Mouse (Mus musculus) liver, adult 2 months (tissue): Measurements from ENCODE around the gene Camsap1. TPM values are rescaled to one million over a fixed set of nuclear protein-coding genes. Genes with fewer than 3 reads are reported as not detected.

Experiments
- DNase-seq: peaks from one replicate; pipeline ENCODE4 v3.0.0-alpha.2; 2011; ENCODE audit warnings: low read depth, low spot score; ENCODE audit errors: extremely low read depth
- H3K27ac ChIP-seq: fragments of 200-500 bp; replicated peaks from 2 replicates; pipeline ENCODE4 v1.5.1; 2012; ENCODE audit warnings: low read depth, mild to moderate bottlenecking, control low read depth, inconsistent platforms, low read length; ENCODE audit not compliant: insufficient read depth
- H3K27me3 ChIP-seq: fragments of 200-500 bp; 2 replicates; pipeline ENCODE4 v1.6.1; 2012; ENCODE audit warnings: mild to moderate bottlenecking, moderate library complexity, low read length, inconsistent platforms; ENCODE audit not compliant: control insufficient read depth, insufficient read depth
- H3K36me3 ChIP-seq: fragments of 200-500 bp; 2 replicates; pipeline ENCODE4 v1.6.1; 2012; ENCODE audit warnings: low read length, inconsistent platforms; ENCODE audit not compliant: control insufficient read depth, insufficient read depth
- H3K4me1 ChIP-seq: fragments of 200-500 bp; 2 replicates; pipeline ENCODE4 v1.6.1; 2011; ENCODE audit warnings: low read length; ENCODE audit not compliant: control insufficient read depth, insufficient read depth
- H3K4me3 ChIP-seq: fragments of 200-500 bp; 2 replicates; pipeline ENCODE4 v1.5.1; 2011; ENCODE audit warnings: low read depth, mild to moderate bottlenecking, control low read depth, low read length, moderate library complexity; ENCODE audit not compliant: insufficient read depth
- H3K79me2 ChIP-seq: fragments of 200-500 bp; 2 replicates; pipeline ENCODE4 v1.6.1; 2012; ENCODE audit warnings: inconsistent platforms, mild to moderate bottlenecking, low read length, moderate library complexity; ENCODE audit not compliant: control insufficient read depth, insufficient read depth
- H3K9ac ChIP-seq: fragments of 200-500 bp; 2 replicates; pipeline ENCODE4 v1.6.1; 2012; ENCODE audit warnings: low read depth, mild to moderate bottlenecking, control low read depth, inconsistent platforms, low read length
- CTCF ChIP-seq: fragments of 200-500 bp; IDR thresholded peaks from 2 replicates; pipeline ENCODE4 v1.5.1; 2011; ENCODE audit warnings: low read depth, low read length, control low read depth
- POLR2A ChIP-seq: fragments of 200-500 bp; IDR thresholded peaks from 2 replicates; pipeline ENCODE4 v1.6.1; 2011; ENCODE audit warnings: low read length, control low read depth; ENCODE audit not compliant: insufficient read depth; ENCODE audit errors: extremely low read depth
- WGBS: fragments of 180-500 bp; shearing (Covaris S2); methylation state at CpG from one replicate; pipeline ENCODE4 v1.1.7; 2018; 5-methylcytosine and 5-hydroxymethylcytosine counted together
- polyA plus RNA-seq: library from polyadenylated mRNA; depleted of rRNA; stranded (reverse); fragments of >200 nt; gene quantifications from 2 replicates; pipeline ENCODE4 v1.2.3, GENCODE M21; 2012
- total RNA-seq: library from RNA; depleted of rRNA; stranded (reverse); fragments of >200 nt; gene quantifications from 2 replicates; pipeline ENCODE4 v1.2.3, GENCODE M21; 2014

Gene Camsap1
- total and polyA plus RNA-seq, 2 experiments, result 2.4 to 5.4 TPM

DNA sequence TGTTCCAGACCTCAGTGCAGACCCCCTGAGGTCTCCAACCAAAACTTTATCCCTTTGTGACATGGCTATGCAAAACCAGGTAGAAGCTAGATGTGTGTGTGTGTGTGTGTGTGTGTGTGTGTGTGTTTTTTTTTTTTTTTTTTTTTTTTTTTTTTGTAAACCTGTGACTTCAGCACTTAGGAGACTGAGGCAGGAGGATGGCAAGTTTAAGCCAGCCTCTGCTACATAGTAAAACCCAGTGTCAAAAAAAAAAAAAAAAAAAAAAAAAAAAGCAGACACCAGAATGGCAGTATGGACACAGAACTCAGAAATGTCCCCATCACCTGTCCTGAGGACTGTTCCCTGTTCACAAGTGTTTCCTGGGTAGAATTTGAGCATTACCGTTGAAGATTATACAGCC is 6.6 kb upstream of the Camsap1 start:
- Histone ChIP-seq H3K27me3 (no peaks in the 10 kb centered on the region), H3K36me3 (no peaks in the 10 kb centered on the region), H3K4me1 (no peaks in the 10 kb centered on the region), H3K4me3 (no peak overlapping the region), H3K9ac (no peak overlapping the region), H3K79me2 (no peaks in the 10 kb centered on the region), H3K27ac (no peak overlapping the region)
- WGBS, result 84% methylated on average over 1 of the region's 1 CpGs
- TF ChIP-seq CTCF (no peak), POLR2A (no peak)
- DNase-seq, result no peak

DNA sequence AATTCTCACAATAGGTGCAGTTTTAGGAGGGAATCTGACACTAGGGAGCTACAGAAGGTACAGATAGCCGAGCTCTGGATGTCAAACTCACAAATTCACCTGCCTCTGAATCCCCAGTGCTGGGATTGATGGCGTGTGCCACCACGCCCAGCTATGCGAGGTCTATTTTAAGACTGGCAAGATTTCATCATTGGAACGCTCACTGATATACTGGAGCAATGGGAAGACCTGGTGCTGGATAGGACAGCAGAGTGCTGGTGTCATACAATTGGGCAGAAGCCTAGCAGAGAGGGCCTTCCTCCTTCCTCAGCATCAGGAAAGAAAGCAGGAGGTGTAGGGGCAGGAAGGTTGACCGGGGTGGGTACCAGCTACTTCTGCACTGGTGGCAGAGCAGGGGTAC is 4.7 kb upstream of the Camsap1 start:
- Histone ChIP-seq H3K27ac (no peak overlapping the region), H3K4me1 (no peaks in the 10 kb centered on the region), H3K79me2 (no peaks in the 10 kb centered on the region), H3K27me3 (no peaks in the 10 kb centered on the region), H3K4me3 (no peak overlapping the region), H3K36me3 (no peaks in the 10 kb centered on the region), H3K9ac (no peak overlapping the region)
- WGBS, result 95% methylated on average over 6 of the region's 6 CpGs
- TF ChIP-seq POLR2A, result no peak
- no peak for TF ChIP-seq CTCF
- DNase-seq, result no peak

DNA sequence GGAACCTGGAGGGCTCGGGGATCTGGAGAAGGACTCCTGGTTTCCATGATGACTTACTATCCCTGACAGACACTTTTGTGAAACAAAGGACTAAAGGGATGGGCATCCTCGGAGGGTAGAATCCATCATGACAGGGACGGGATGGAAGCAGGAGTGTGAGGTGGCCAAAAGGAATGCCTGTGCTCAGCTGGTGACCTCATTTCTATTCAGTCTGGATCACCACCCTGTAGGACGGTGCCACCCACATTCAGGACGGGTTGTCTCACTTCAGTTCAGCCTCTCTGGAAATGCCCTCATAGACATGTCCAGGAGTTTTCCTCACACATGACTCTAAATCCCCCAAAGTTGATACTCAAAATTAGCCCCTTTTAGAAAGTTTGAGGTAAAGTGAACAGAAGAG is 3.5 kb upstream of the Camsap1 start:
- H3K4me1 ChIP-seq, result peaks cover 5% of the 10 kb centered on the region; the same call in 1 of the 2 replicates
- no peak for DNase-seq

DNA sequence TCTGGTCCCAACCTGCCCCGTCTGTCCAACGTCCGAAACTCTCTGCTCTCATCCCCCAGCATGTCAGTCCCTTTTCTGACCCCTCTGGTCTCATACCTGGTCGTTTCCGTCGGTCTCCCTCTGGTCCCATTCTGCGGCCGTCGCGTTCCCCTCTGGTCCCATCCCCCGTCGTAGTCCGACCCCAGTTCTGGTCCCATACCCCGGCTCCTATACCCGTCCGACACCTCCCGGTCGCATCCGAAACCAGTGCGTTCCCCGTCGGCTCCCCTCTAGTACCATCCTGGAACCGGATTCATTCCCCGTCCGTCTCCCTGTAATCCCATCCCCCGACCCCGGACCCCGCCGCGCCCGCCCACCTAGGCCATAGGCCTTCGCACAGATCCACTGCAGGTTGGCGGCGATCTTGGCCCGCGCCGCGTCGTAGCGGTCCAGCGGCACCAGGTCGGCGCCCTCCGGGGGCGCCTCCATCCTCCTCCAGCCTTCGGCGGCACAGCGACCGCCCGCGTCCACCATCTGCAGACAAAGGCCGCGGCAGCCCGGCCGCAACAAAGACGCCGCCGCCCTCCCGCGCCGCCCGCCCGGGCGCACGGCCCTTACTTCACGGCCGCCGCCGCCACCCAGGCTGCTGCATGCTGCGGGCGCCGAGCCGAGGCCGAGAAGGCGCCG is 523 bp downstream of the Camsap1 start:
- TF ChIP-seq CTCF (no peak), POLR2A (no peak)
- Histone ChIP-seq H3K79me2 (peaks cover 13% of the 10 kb centered on the region; the same call in 1 of the 2 replicates), H3K27me3 (no peaks in the 10 kb centered on the region), H3K9ac (peak overlapping the region; percentile 71), H3K36me3 (no peaks in the 10 kb centered on the region), H3K4me1 (peaks cover 5% of the 10 kb centered on the region; the same call in 1 of the 2 replicates), H3K27ac (no peak overlapping the region), H3K4me3 (peak overlapping the region; percentile 56)
- no peak for DNase-seq
- under 1% methylated on average over 66 of the region's 76 CpGs for WGBS

More for the DNA sequence above, 3.5 kb upstream of the Camsap1 start:
- Histone ChIP-seq H3K27ac (no peak overlapping the region), H3K79me2 (peaks cover 7% of the 10 kb centered on the region; the same call in 1 of the 2 replicates), H3K9ac (no peak overlapping the region), H3K4me3 (no peak overlapping the region), H3K36me3 (no peaks in the 10 kb centered on the region), H3K27me3 (no peaks in the 10 kb centered on the region)
- WGBS, result 87% methylated on average over 5 of the region's 5 CpGs
- TF ChIP-seq CTCF (no peak), POLR2A (no peak)

GRCm38 (mm10) chr2:25982052-25982425 is 1.0 kb downstream of the Camsap1 start:
- Histone ChIP-seq H3K27ac (no peak overlapping the region), H3K9ac (peak overlapping the region; percentile 71), H3K36me3 (no peaks in the 10 kb centered on the region), H3K4me1 (peaks cover 5% of the 10 kb centered on the region; the same call in 1 of the 2 replicates), H3K4me3 (peak overlapping the region; percentile 56), H3K27me3 (no peaks in the 10 kb centered on the region), H3K79me2 (peaks cover 14% of the 10 kb centered on the region; the same call in 1 of the 2 replicates)
- no peak for TF ChIP-seq CTCF
- no peak for TF ChIP-seq POLR2A
- peak; percentile 25 for DNase-seq
- 4% methylated on average over 16 of the region's 16 CpGs for WGBS

DNA sequence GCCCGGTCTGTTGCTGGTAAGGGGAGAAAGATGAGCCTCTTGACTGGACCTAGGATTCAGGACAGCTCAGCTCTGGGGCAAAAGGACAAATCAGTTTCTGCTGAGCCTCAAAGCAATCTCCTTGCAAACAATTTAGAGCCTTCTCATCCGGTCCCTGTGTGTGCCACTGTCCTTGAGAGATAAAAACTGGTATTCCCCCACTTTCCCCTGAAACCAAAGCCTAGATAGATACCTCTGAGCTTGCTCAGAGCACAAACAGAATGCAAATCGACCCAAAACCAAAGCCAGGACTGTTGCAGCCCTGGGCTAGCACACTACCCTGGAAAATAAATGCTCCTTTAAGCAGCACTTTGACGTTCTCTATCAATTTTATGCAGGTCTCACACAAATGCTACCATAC is 4.1 kb downstream of the Camsap1 start:
- TF ChIP-seq POLR2A (no peak), CTCF (no peak)
- WGBS, result 49% methylated on average over 4 of the region's 4 CpGs
- no peak overlapping the region for H3K9ac ChIP-seq
- peaks cover 21% of the 10 kb centered on the region; the same call in 1 of the 2 replicates for H3K79me2 ChIP-seq
- no peaks in the 10 kb centered on the region for H3K36me3 ChIP-seq
- peaks cover 5% of the 10 kb centered on the region; the same call in 1 of the 2 replicates for H3K4me1 ChIP-seq
- no peak overlapping the region for H3K4me3 ChIP-seq
- H3K27me3 ChIP-seq, result no peaks in the 10 kb centered on the region
- DNase-seq, result no peak
- H3K27ac ChIP-seq, result 0 out of 2 replicates have a peak overlapping the region, but pooled peaks have one; percentile 2
